Mouse (Mus musculus): ENCODE results near the gene Agl.

The Agl gene

DNA sequence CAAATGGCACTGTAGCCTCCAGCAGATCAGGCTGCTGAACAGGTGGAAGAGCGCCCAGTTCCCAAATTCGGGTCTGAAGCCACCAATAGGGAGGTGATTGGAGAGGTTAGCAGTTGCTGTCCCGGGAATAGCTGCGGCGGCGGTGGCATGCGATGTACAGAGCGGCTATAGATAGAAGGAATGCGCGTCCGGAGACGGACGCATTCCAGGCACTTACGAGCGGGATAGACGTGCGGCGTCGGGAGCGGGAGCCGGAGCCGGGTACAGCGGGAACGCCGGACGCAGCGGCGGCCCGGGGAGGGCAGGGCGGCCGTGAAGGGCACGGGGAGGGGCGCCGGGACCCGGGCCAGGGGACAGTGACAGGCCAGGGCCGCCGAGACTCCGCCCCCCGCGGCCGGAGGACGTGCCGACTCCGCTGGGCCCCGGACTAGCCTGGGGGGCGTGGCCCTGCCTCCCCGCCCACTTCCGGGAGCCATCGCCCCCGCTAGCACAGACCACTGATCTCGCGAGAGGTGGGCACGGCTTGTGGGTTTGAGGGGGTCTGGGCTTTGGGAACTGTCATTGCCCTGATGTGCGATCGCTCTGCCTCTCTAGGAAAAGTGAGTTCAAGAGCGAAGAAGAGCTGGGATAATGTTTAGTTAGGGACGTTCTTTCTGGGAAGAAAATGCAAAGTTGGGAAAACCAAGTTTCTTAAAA lies at the start of gene Agl:
Gene Agl (minus strand): TSS at position 356 of the 696 bp plus-strand sequence.
- in situ Hi-C loops (cut with MboI, MseI): no loop called here

- in situ Hi-C loops (cut with MboI, MseI): no loop called here
Observed at GRCm38 (mm10) chr3:116857611-116858010, 49.6 kb upstream of the Agl start.

- in situ Hi-C loops (cut with MboI, MseI): no loop called here
Observed at GRCm38 (mm10) chr3:116852421-116852820, 44.5 kb upstream of the Agl start.

DNA sequence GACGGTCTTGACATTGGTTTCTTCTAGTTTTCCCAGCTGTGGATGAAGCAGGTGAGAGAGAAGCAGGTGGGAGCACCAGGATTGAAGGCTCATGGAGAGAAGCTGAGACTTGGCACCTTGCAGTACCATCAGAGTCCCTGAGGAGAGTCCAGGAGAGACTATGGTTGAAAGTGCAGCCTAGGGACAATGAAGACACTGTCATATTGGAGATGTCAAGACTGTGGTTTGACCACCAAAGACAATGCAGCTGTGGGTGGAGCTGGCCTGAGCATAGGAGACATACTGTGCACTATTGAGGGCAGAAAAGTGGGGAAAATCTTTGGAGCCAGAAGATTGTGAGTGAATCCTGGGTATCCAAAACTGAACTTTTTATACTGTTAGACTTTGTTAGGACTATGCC lies 42.4 kb upstream of the Agl start:
- in situ Hi-C loops (cut with MboI, MseI): no loop called here

GRCm38 (mm10) chr3:116848936-116849335 lies 41.0 kb upstream of the Agl start:
- in situ Hi-C loops (cut with MboI, MseI): loop anchor here (10.0 kb wide), 1 partner anchor 514 kb away; no protein-coding TSS in a partner anchor

DNA sequence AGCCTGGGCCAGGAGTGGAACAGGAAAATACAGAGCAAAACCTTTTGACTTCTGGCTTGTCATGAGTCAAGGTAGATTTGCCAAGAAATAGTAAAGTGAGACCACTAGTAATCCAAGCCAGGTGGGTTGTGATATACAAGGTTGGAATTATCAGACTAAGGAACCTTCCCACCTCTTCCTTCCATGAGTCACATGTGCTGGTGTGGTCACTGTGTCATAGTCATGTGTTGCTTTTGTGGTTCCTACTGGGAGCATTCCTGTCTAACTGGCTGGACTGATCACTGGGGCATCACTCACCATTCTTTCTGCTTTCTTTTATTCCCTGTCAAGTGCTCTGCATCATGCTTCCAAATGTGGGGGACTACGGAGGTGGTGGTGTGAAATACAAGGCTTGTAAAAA lies 40.1 kb upstream of the Agl start:
- in situ Hi-C loops (cut with MboI, MseI): loop anchor here (10.0 kb wide), 1 partner anchor 513 kb away; no protein-coding TSS in a partner anchor

GRCm38 (mm10) chr3:116846084-116846483 lies 38.1 kb upstream of the Agl start:
- in situ Hi-C loops (cut with MboI, MseI): loop anchor here (10.0 kb wide), 1 partner anchor 511 kb away; no protein-coding TSS in a partner anchor

DNA sequence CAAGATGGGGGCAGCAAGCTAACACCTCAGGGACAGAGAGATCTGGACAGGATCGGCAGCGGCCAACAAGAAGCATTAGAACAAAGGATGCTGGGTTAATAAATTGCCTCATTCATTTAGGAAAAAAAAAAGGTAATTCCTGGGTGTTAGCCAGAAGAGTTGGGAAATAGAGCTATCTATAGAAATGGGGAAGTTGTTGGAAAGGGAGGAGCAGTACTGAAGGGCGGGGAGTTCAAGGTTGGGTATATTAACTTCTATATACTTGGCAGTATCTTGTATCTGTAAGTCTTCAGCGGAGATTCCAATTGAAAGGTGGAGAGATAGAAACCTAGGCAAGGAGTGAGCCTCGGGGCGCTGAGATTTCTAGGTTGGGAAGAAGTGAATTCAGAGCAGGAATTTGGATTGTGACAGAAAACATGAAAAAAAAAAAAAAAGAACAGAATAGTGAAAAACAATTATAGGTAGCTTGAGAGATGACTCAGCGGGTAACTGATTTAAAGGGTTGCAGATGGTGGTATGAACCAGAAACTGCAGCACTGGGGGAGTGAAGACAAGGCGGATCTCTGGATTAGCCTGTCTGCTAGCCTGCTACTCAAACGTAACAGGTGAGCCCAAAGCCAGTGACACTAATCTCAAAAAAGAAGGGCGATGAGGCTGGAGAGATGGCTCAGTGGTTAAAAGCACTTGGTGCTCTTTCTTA lies 37.1 kb upstream of the Agl start:
- in situ Hi-C loops (cut with MboI, MseI): loop anchor here (10.0 kb wide), 1 partner anchor 510 kb away; no protein-coding TSS in a partner anchor

DNA sequence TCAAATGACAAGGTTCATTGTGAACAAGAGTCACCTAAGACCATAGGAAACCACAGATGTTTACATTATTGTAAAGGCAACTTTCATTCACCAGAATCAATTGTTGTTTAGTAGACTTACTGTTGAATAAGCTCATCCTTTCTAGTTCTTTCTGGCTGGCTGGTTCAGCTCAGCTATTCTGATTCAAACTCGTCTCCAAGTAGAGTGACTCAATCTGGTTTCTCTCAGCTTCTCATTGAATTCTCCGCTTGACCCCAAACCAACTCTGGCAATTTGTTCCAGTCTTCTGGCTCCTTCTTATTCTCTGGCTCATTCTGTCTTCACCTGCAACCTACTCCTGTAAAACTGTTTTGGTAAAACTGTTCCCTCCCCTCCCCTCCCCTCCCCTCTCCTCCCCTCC lies 33.3 kb upstream of the Agl start:
- in situ Hi-C loops (cut with MboI, MseI): loop anchor here (10.0 kb wide), 1 partner anchor 507 kb away; no protein-coding TSS in a partner anchor

- in situ Hi-C loops (cut with MboI, MseI): no loop called here
Observed at GRCm38 (mm10) chr3:116836681-116837475, 28.9 kb upstream of the Agl start.

- in situ Hi-C loops (cut with MboI, MseI): no loop called here
Observed at GRCm38 (mm10) chr3:116835770-116836680, 28.1 kb upstream of the Agl start.

- in situ Hi-C loops (cut with MboI, MseI): no loop called here
Observed at GRCm38 (mm10) chr3:116835350-116835749, 27.4 kb upstream of the Agl start.

DNA sequence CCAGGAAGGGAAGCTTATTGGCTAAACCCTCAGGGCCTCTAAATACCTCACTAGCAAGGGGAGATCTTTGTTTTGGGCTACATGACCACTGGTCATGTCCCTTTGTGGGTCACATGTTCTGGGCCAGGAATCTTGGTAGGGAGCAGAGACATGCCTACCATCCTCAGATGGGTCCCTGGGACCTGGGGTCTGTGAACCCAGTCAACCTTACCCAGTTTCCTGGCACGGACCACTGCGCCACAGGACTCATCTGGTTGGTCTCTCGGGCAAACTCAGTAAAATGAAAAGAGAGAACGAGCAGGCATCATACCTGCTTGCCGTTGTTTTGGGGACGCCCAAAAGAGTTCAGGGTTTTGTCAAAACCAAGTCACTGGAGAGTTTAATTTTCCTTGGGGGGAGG lies 26.3 kb upstream of the Agl start:
- in situ Hi-C loops (cut with MboI, MseI): no loop called here

- in situ Hi-C loops (cut with MboI, MseI): no loop called here
Observed at GRCm38 (mm10) chr3:116833491-116833890, 25.5 kb upstream of the Agl start.

DNA sequence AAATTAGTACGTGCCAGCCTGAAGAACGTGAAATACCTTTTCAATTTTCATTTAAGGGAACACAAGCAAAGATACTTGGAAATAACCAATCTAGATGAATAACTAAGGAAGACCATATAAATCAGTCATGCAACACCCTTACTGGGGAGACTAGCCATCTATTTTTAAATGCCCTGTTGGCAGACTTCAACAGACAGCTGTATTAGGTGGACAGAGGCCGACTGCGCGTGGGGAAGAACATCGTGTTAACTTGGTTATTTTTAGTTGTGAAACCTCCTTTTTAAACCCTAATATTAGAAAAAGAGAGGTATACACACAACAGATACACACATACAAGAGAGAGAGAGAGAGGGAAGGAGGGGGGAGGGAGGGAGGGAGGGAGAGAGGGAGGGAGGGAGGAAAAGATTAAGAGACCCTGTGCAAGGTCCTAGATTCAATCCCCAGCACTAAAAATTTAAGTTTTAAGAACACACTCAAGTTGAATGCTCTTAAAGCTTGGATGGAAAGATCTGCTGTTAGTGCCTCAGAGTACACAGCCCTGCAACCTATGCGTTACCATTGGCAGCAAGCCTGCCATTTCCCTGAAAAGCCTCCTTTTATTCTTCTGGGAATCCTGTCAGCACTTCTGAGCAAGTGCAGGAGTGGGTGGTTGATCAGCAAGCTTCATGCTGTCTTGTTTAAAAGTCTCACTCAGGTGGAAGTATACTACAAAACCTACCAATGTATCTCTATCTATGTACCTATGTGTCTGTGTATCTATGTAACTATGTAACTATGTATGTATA lies 24.8 kb upstream of the Agl start:
- in situ Hi-C loops (cut with MboI, MseI): no loop called here

GRCm38 (mm10) chr3:116831324-116831723 lies 23.4 kb upstream of the Agl start:
- in situ Hi-C loops (cut with MboI, MseI): no loop called here

GRCm38 (mm10) chr3:116829274-116829920 lies 21.4 kb upstream of the Agl start:
- in situ Hi-C loops (cut with MboI, MseI): no loop called here

DNA sequence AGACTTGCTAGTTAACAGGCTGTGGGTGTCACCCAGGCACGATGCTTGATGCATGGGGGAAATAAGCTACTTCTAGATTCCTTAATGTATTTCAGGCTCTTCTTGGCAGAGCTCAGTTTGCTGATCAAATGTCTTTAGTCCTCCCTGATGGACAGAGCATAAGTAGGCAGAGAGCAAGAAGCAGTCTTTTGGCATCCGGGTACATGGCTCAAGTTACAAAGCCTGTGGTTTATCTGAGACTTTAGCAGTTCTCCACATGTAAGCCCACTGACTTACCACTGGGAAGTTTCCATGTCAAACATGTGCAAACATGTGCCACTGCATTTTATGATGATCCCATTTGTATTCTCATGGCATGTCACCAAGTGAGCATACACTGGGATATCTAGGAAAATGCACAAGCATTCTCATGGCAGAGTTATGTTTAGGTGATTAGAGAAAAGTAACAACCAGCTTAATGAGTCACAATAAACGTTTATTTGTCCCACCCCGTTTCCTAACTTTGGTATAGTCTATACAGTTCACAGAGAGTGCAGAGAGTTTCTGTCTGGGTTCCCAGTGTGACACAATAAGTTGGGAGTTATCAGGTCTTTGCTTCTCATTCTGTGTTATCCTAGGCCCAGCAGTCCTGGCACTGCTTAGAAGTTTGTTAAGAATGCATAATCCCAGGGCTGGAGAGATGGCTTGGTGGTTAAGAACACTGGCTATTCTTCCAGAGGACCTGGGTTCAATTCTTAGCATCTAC lies 18.7 kb upstream of the Agl start:
- in situ Hi-C loops (cut with MboI, MseI): no loop called here

- in situ Hi-C loops (cut with MboI, MseI): no loop called here
Observed at GRCm38 (mm10) chr3:116817231-116817630, 9.3 kb upstream of the Agl start.

Data from regulatory T cell (primary cell).